Mouse (Mus musculus) lung, embryonic 14.5 days (tissue): ENCODE measurements around the gene Hsd17b1. TPM values are rescaled to one million over a fixed set of nuclear protein-coding genes. Genes with fewer than 3 reads are reported as not detected.
A peak's percentile ranks its signal among the peaks of the same experiment; 100 is the strongest.
"Not testable (repeated sequence)": the region's sequence is repeated elsewhere in the genome, so short reads cannot be mapped to it uniquely, and the experiment has no call there.

ENCODE experiments used
- ATAC-seq: fragments of 200-750 bp; cut with Nextera tagmentation; 2 replicates; pipeline ENCODE4 v1.8.0; 2017; ENCODE audit warnings: mild to moderate bottlenecking, moderate TSS enrichment, moderate library complexity; ENCODE audit not compliant: insufficient read depth
- DNase-seq: peaks from one replicate; pipeline ENCODE4 v3.0.0-alpha.2; 2015
- H3K27ac ChIP-seq: fragments of 300-500 bp; sonication (generic); 2 replicates; pipeline ENCODE4 v1.5.1; 2014; ENCODE audit warnings: low read depth, mild to moderate bottlenecking, moderate library complexity
- H3K27me3 ChIP-seq: fragments of 300-500 bp; sonication (generic); 2 replicates; pipeline ENCODE4 v1.6.1; 2014; ENCODE audit warnings: low read length, control low read depth; ENCODE audit not compliant: insufficient read depth
- H3K36me3 ChIP-seq: fragments of 300-500 bp; sonication (generic); 2 replicates; pipeline ENCODE4 v1.6.1; 2014; ENCODE audit warnings: control low read depth; ENCODE audit not compliant: insufficient read depth
- H3K4me1 ChIP-seq: fragments of 300-500 bp; sonication (generic); 2 replicates; pipeline ENCODE4 v1.6.1; 2014; ENCODE audit warnings: antibody characterized with exemption, control low read depth; ENCODE audit not compliant: insufficient read depth
- H3K4me2 ChIP-seq: fragments of 300-500 bp; sonication (generic); 2 replicates; pipeline ENCODE4 v1.6.1; 2014; ENCODE audit warnings: mild to moderate bottlenecking
- H3K4me3 ChIP-seq: fragments of 300-500 bp; sonication (generic); 2 replicates; pipeline ENCODE4 v1.5.1; 2014; ENCODE audit warnings: low read depth, low read length
- H3K9ac ChIP-seq: fragments of 300-500 bp; sonication (generic); 2 replicates; pipeline ENCODE4 v1.6.1; 2014
- H3K9me3 ChIP-seq: fragments of 300-500 bp; sonication (generic); 2 replicates; pipeline ENCODE4 v1.6.1; 2016; ENCODE audit warnings: low read depth, low read length, control low read depth
- CTCF ChIP-seq: IDR thresholded peaks from 2 replicates; pipeline ENCODE4 v1.5.1; 2016; ENCODE audit warnings: antibody characterized with exemption, low read depth
- WGBS: fragments of 180-500 bp; shearing (Covaris S2); extraction: QIAGEN DNeasy Blood & Tissue Kit; methylation state at CpG from one replicate; pipeline ENCODE4 v1.1.7; 2014; 5-methylcytosine and 5-hydroxymethylcytosine counted together
- polyA plus RNA-seq: library from polyadenylated mRNA; unstranded; fragments of >200 nt; fragmentation: Nextera tagmentation; extraction: Ambion mirVana; gene quantifications from 2 replicates; pipeline ENCODE4 v1.2.1, GENCODE M21; 2014

Gene Hsd17b1
- polyA plus RNA-seq, 1 experiment from 2014 or later = not detected

- Histone ChIP-seq H3K36me3 (peaks cover 13% of the 10 kb centered on the region; the same call in 1 of the 2 replicates), H3K27me3 (no peaks in the 10 kb centered on the region), H3K4me1 (peaks cover 12% of the 10 kb centered on the region), H3K9ac (no peak overlapping the region), H3K4me3 (no peak overlapping the region), H3K9me3 (no peaks in the 10 kb centered on the region), H3K4me2 (no peak overlapping the region), H3K27ac (no peak overlapping the region)
- ATAC-seq = no peak
- WGBS = 72% methylated on average over 2 of the region's 2 CpGs
- DNase-seq = no peak
- no peak for TF ChIP-seq CTCF
These were observed 37.4 kb downstream of the Hsd17b1 start for GRCm38 (mm10) chr11:101115564-101115963.

DNA sequence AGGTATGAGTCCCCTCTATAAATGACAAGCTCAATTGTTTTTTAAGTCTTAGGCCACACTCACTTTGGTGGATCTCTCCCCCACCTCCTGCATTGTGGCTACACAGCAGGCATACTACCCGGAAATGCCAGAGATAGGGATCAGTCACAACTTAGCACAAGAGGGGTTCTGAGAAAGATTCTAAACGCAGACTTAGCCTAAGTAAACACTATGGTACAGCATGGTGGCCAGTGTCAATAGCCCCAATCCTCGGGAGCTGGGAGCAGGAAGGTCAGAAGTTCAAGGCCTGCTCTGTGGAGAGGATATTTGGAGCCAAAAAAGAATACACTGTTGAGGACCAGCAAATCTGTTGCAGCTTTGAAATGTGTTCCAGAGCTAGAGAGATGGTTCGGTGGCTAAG, 39.9 kb downstream of the Hsd17b1 start:
- H3K4me1 ChIP-seq = peaks cover 16% of the 10 kb centered on the region
- ATAC-seq (no peak), DNase-seq (no peak)
- peak overlapping the region; percentile 85 for H3K9ac ChIP-seq
- no peak for TF ChIP-seq CTCF
- H3K4me2 ChIP-seq = peak overlapping the region; percentile 96
- no peak overlapping the region for H3K27ac ChIP-seq
- peaks cover 22% of the 10 kb centered on the region for H3K36me3 ChIP-seq
- H3K9me3 ChIP-seq = no peaks in the 10 kb centered on the region
- H3K4me3 ChIP-seq = peak overlapping the region; percentile 91
- H3K27me3 ChIP-seq = no peaks in the 10 kb centered on the region
- WGBS = 26% methylated on average over 4 of the region's 4 CpGs

- Histone ChIP-seq H3K9ac (peak overlapping the region; percentile 85), H3K4me1 (peaks cover 16% of the 10 kb centered on the region), H3K36me3 (peaks cover 32% of the 10 kb centered on the region), H3K4me3 (peak overlapping the region; percentile 91), H3K9me3 (no peaks in the 10 kb centered on the region), H3K27ac (peak overlapping the region; percentile 87), H3K27me3 (no peaks in the 10 kb centered on the region), H3K4me2 (peak overlapping the region; percentile 96)
- peak; percentile 47 for TF ChIP-seq CTCF
- DNase-seq (peak; percentile 12), ATAC-seq (peak; percentile 80; the same call in 1 of the 2 replicates)
- WGBS = under 1% methylated on average over 39 of the region's 39 CpGs
These were observed 41.0 kb downstream of the Hsd17b1 start for GRCm38 (mm10) chr11:101119131-101119760.

GRCm38 (mm10) chr11:101119761-101120544, 41.7 kb downstream of the Hsd17b1 start, which contains the start of the genes Retreg3 and Tubg1:
Gene Retreg3, minus strand, starts transcription at chr11:101119893.
Gene Tubg1, plus strand, starts transcription at chr11:101119938.
- peaks cover 31% of the 10 kb centered on the region for H3K36me3 ChIP-seq
- peak within 1 kb of the TSS; percentile 85 for H3K9ac ChIP-seq
- peak within 1 kb of the TSS; percentile 91 for H3K4me3 ChIP-seq
- no peaks in the 10 kb centered on the region for H3K27me3 ChIP-seq
- DNase-seq (peak; percentile 100), ATAC-seq (peak; percentile 96)
- peaks cover 16% of the 10 kb centered on the region for H3K4me1 ChIP-seq
- WGBS = under 1% methylated on average over 61 of the region's 61 CpGs
- peak within 1 kb of the TSS; percentile 92 for H3K27ac ChIP-seq
- H3K4me2 ChIP-seq = peak within 1 kb of the TSS; percentile 96
- TF ChIP-seq CTCF = no peak
- H3K9me3 ChIP-seq = no peaks in the 10 kb centered on the region

- no peaks in the 10 kb centered on the region for H3K27me3 ChIP-seq
- H3K9me3 ChIP-seq = no peaks in the 10 kb centered on the region
- no peak for TF ChIP-seq CTCF
- peak overlapping the region; percentile 96 for H3K4me2 ChIP-seq
- ATAC-seq = no peak
- peaks cover 16% of the 10 kb centered on the region for H3K4me1 ChIP-seq
- peak overlapping the region; percentile 92 for H3K27ac ChIP-seq
- DNase-seq = no peak
- H3K4me3 ChIP-seq = peak overlapping the region; percentile 91
- WGBS = 16% methylated on average over 19 of the region's 19 CpGs
- peak overlapping the region; percentile 77 for H3K9ac ChIP-seq
- peaks cover 35% of the 10 kb centered on the region for H3K36me3 ChIP-seq
These were observed 42.5 kb downstream of the Hsd17b1 start for GRCm38 (mm10) chr11:101120545-101121188.

- ATAC-seq, H3K27me3 ChIP-seq, H3K4me2 ChIP-seq, H3K4me1 ChIP-seq, H3K27ac ChIP-seq, H3K9ac ChIP-seq, H3K4me3 ChIP-seq, DNase-seq, H3K9me3 ChIP-seq: not testable (repeated sequence)
- 92% methylated on average over 8 of the region's 8 CpGs for WGBS
- H3K36me3 ChIP-seq = peaks cover 38% of the 10 kb centered on the region
These were observed 46.3 kb downstream of the Hsd17b1 start for GRCm38 (mm10) chr11:101124494-101124893.

DNA sequence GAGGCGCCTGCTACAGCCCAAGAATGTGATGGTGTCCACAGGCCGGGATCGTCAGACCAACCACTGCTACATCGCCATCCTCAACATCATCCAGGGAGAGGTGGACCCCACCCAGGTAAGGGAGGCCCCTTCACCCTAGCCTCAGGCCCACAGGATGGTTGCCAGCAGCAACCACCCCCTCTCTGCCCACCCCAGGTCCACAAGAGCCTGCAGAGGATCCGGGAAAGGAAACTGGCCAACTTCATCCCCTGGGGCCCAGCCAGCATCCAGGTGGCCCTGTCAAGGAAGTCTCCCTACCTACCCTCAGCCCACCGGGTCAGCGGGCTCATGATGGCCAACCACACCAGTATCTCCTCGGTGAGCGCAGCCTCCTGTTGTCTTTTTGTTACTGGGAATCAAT, 46.8 kb downstream of the Hsd17b1 start:
- H3K4me3 ChIP-seq, H3K27me3 ChIP-seq, H3K4me1 ChIP-seq, H3K9me3 ChIP-seq, ATAC-seq, DNase-seq, H3K27ac ChIP-seq, H3K9ac ChIP-seq, H3K4me2 ChIP-seq: not testable (repeated sequence)
- peaks cover 38% of the 10 kb centered on the region for H3K36me3 ChIP-seq
- 97% methylated on average over 6 of the region's 9 CpGs for WGBS
